Mouse (Mus musculus): ENCODE results near the gene Gm2a.

GRCm38 (mm10) chr11:55099868-55100267 is 2.0 kb downstream of the Gm2a start:
- no peak for TF ChIP-seq EP300 (optimal IDR thresholded peaks at IDR 0.05)
- TF ChIP-seq CTCF (IDR thresholded peaks at IDR 0.05; ENCODE audit: low read depth): no peak
